Mouse (Mus musculus) limb, embryonic 14.5 days (tissue): ENCODE measurements at regions not wholly inside any gene's neighbourhood (a gene's known extent, or its start where the extent isn't known, plus 50 kb on each side); places are given as distances from the start of the nearest gene placed in this dataset.

Experiments
- ATAC-seq: fragments of 200-750 bp; cut with Nextera tagmentation; 2 replicates; pipeline ENCODE4 v1.8.0; 2017; ENCODE audit warnings: low read depth, moderate number of reproducible peaks, moderate TSS enrichment; ENCODE audit not compliant: low FRiP score
- DNase-seq: peaks from one replicate; pipeline ENCODE4 v3.0.0-alpha.2; 2015; ENCODE audit warnings: low spot score
- H3K27ac ChIP-seq: fragments of 300-500 bp; sonication (generic); replicated peaks from 2 replicates; pipeline ENCODE4 v1.5.1; 2014; ENCODE audit warnings: low read depth, mild to moderate bottlenecking, low read length, moderate library complexity, mixed read lengths
- H3K27me3 ChIP-seq: fragments of 300-500 bp; sonication (generic); 2 replicates; pipeline ENCODE4 v1.6.1; 2014; ENCODE audit warnings: low read length, mixed read lengths; ENCODE audit not compliant: control insufficient read depth, insufficient read depth
- H3K36me3 ChIP-seq: fragments of 300-500 bp; sonication (generic); 2 replicates; pipeline ENCODE4 v1.6.1; 2014; ENCODE audit warnings: mild to moderate bottlenecking, low read length, moderate library complexity, mixed read lengths; ENCODE audit not compliant: control insufficient read depth, insufficient read depth
- H3K4me1 ChIP-seq: fragments of 300-500 bp; sonication (generic); 2 replicates; pipeline ENCODE4 v1.6.1; 2014; ENCODE audit warnings: antibody characterized with exemption, low read length, mixed read lengths; ENCODE audit not compliant: control insufficient read depth, insufficient read depth
- H3K4me2 ChIP-seq: fragments of 300-500 bp; sonication (generic); replicated peaks from 2 replicates; pipeline ENCODE4 v1.6.1; 2014; ENCODE audit warnings: low read depth, mild to moderate bottlenecking, low read length, moderate library complexity; ENCODE audit not compliant: severe bottlenecking
- H3K4me3 ChIP-seq: fragments of 300-500 bp; sonication (generic); replicated peaks from 2 replicates; pipeline ENCODE4 v1.5.1; 2014; ENCODE audit warnings: low read length
- H3K9ac ChIP-seq: fragments of 300-500 bp; sonication (generic); 2 replicates; pipeline ENCODE4 v1.6.1; 2014; ENCODE audit warnings: mild to moderate bottlenecking, low read depth, low read length, moderate library complexity; ENCODE audit not compliant: severe bottlenecking
- H3K9me3 ChIP-seq: fragments of 300-500 bp; sonication (generic); 2 replicates; pipeline ENCODE4 v1.6.1; 2016; ENCODE audit warnings: low read length; ENCODE audit not compliant: control insufficient read depth
- POLR2A ChIP-seq: fragments of 200-500 bp; IDR thresholded peaks from 2 replicates; pipeline ENCODE4 v1.8.0; 2012; ENCODE audit warnings: inconsistent platforms, mild to moderate bottlenecking, moderate library complexity, borderline replicate concordance; ENCODE audit not compliant: insufficient read depth, insufficient read length; ENCODE audit errors: extremely low read depth
- WGBS: fragments of 180-500 bp; shearing (Covaris S2); extraction: QIAGEN DNeasy Blood & Tissue Kit; methylation state at CpG from one replicate; pipeline ENCODE4 v1.1.7; 2014; 5-methylcytosine and 5-hydroxymethylcytosine counted together

- no peak overlapping the region for H3K9ac ChIP-seq
Observed at GRCm38 (mm10) chr7:77477519-77477918, 1247.8 kb downstream of the Agbl1 start.

GRCm38 (mm10) chr7:77446052-77446367 lies 1216.3 kb downstream of the Agbl1 start:
- WGBS: 32% methylated on average over 2 of the region's 2 CpGs
- ATAC-seq: no peak
- H3K4me3 ChIP-seq: no peak overlapping the region

More at GRCm38 (mm10) chr7:77477519-77477918, 1247.8 kb downstream of the Agbl1 start:
- Histone ChIP-seq H3K9me3 (no peaks in the 10 kb centered on the region), H3K36me3 (no peaks in the 10 kb centered on the region), H3K4me2 (no peak overlapping the region), H3K4me3 (no peak overlapping the region), H3K27ac (no peak overlapping the region), H3K4me1 (no peaks in the 10 kb centered on the region), H3K27me3 (no peaks in the 10 kb centered on the region)
- ATAC-seq (no peak), DNase-seq (no peak)
- no peak for TF ChIP-seq POLR2A
- 80% methylated on average over 2 of the region's 2 CpGs for WGBS

GRCm38 (mm10) chr7:77445352-77446051 lies 1215.8 kb downstream of the Agbl1 start:
- Histone ChIP-seq H3K4me2 (no peak overlapping the region), H3K9me3 (no peaks in the 10 kb centered on the region), H3K4me3 (no peak overlapping the region), H3K4me1 (no peaks in the 10 kb centered on the region), H3K9ac (no peak overlapping the region), H3K27ac (no peak overlapping the region), H3K27me3 (no peaks in the 10 kb centered on the region), H3K36me3 (no peaks in the 10 kb centered on the region)
- DNase-seq (no peak), ATAC-seq (no peak)
- 68% methylated on average over 11 of the region's 11 CpGs for WGBS
- no peak for TF ChIP-seq POLR2A

More at GRCm38 (mm10) chr7:77446052-77446367, 1216.3 kb downstream of the Agbl1 start:
- H3K27me3 ChIP-seq: no peaks in the 10 kb centered on the region
- H3K9ac ChIP-seq: no peak overlapping the region
- no peak for TF ChIP-seq POLR2A
- no peaks in the 10 kb centered on the region for H3K36me3 ChIP-seq
- H3K9me3 ChIP-seq: no peaks in the 10 kb centered on the region
- no peak for DNase-seq
- H3K4me2 ChIP-seq: no peak overlapping the region
- H3K27ac ChIP-seq: no peak overlapping the region
- no peaks in the 10 kb centered on the region for H3K4me1 ChIP-seq

GRCm38 (mm10) chr7:77441622-77442021 lies 1211.9 kb downstream of the Agbl1 start:
- DNase-seq: no peak
- no peak overlapping the region for H3K4me2 ChIP-seq
- WGBS: 52% methylated on average over 2 of the region's 2 CpGs

GRCm38 (mm10) chr7:77413606-77414005 lies 1183.9 kb downstream of the Agbl1 start:
- H3K27me3 ChIP-seq: no peaks in the 10 kb centered on the region
- no peak overlapping the region for H3K4me3 ChIP-seq
- no peak overlapping the region for H3K27ac ChIP-seq
- no peaks in the 10 kb centered on the region for H3K4me1 ChIP-seq
- DNase-seq (no peak), ATAC-seq (no peak)
- no peaks in the 10 kb centered on the region for H3K9me3 ChIP-seq
- no peak overlapping the region for H3K9ac ChIP-seq
- TF ChIP-seq POLR2A: no peak
- H3K4me2 ChIP-seq: no peak overlapping the region
- H3K36me3 ChIP-seq: no peaks in the 10 kb centered on the region
- WGBS: 64% methylated on average over 4 of the region's 4 CpGs

More at GRCm38 (mm10) chr7:77441622-77442021, 1211.9 kb downstream of the Agbl1 start:
- no peak overlapping the region for H3K27ac ChIP-seq
- no peaks in the 10 kb centered on the region for H3K36me3 ChIP-seq
- no peak overlapping the region for H3K9ac ChIP-seq
- no peaks in the 10 kb centered on the region for H3K4me1 ChIP-seq
- no peak overlapping the region for H3K4me3 ChIP-seq
- TF ChIP-seq POLR2A: no peak
- H3K27me3 ChIP-seq: no peaks in the 10 kb centered on the region
- H3K9me3 ChIP-seq: no peaks in the 10 kb centered on the region
- ATAC-seq: no peak
